Mouse (Mus musculus): ENCODE results near the gene Dapk3. TPM values are rescaled to one million over a fixed set of nuclear protein-coding genes. Genes with fewer than 3 reads are reported as not detected.
"Not testable (repeated sequence)": the region's sequence is repeated elsewhere in the genome, so short reads cannot be mapped to it uniquely, and the experiment has no call there.

The Dapk3 gene
- polyA plus RNA-seq, 1 experiment = not detected

GRCm38 (mm10) chr10:81162318-81162652 lies 20.5 kb upstream of the Dapk3 start:
- Histone ChIP-seq H3K27ac (ENCODE audit: insufficient read depth, low read depth, low read length) (no peak overlapping the region), H3K4me1 (ENCODE audit: control insufficient read depth, insufficient read depth, low read length) (peaks cover 32% of the 10 kb centered on the region; the same call in 1 of the 2 replicates), H3K4me3 (ENCODE audit: insufficient read depth, low read depth, low read length) (no peak overlapping the region)
- no peak for TF ChIP-seq CTCF (IDR thresholded peaks at IDR 0.05; ENCODE audit: insufficient read depth, low read depth, low read length)
- TF ChIP-seq POLR2A (IDR thresholded peaks at IDR 0.05; ENCODE audit: insufficient read depth, low read depth, low read length) = no peak
- WGBS = 80% methylated on average over 2 of the region's 2 CpGs

GRCm38 (mm10) chr10:81165118-81165517 lies 17.7 kb upstream of the Dapk3 start:
- H3K4me1 ChIP-seq (ENCODE audit: control insufficient read depth, insufficient read depth, low read length) = peaks cover 39% of the 10 kb centered on the region
- WGBS = 81% methylated on average over 8 of the region's 8 CpGs
- H3K27ac ChIP-seq (ENCODE audit: insufficient read depth, low read depth, low read length) = no peak overlapping the region
- H3K4me3 ChIP-seq (ENCODE audit: insufficient read depth, low read depth, low read length) = no peak overlapping the region
- TF ChIP-seq POLR2A (IDR thresholded peaks at IDR 0.05; ENCODE audit: insufficient read depth, low read depth, low read length) = no peak
- no peak for TF ChIP-seq CTCF (IDR thresholded peaks at IDR 0.05; ENCODE audit: insufficient read depth, low read depth, low read length)

DNA sequence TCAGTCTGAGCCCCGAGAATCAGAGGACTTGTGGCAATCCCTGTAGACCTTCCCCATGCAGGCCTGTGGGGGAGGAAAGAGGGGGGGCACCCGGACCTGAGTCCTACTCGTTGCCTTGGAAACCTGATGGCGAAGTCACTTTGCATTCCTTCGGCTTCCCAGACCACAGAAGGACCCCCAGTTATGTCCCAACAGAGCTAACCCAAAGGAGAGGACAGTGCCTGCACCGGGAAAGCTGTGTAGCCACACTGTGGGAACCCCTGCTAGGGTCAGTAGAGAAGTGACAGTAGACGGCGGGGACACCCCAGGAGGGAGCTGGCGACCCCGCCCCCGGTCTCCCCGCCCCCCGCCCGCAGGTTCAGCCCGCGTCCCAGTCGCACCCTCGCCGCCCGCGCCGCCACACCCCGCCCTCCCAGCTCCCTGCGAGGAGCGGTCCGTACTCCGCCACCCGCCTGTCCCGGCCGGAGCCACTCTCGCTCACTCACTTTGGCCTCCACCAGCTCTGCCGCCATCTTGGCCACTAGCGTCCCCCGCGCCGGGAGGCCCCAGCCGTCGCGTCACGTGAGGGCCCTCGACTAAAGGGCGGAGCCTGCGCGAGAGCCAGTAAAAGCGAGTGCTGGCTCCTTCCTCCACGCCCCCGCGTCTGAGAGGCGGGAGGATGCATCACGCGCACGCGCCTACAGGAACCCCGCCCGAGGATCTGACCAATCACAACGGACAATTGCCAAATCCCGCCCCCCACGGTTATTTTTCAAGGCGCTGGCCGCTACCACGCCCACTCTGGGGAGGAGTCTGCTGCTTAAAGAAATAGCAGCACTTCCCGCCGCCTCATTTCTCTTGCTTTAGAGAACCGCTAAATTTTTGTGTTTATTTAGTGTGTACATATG lies 15.4 kb upstream of the Dapk3 start, which contains the start of gene Pias4:
Pias4 (minus strand) TSS at position 724 of the 887 bp plus-strand sequence.
- Histone ChIP-seq H3K27ac (ENCODE audit: insufficient read depth, low read depth, low read length) (peak within 1 kb of the TSS; percentile 92), H3K4me1 (ENCODE audit: control insufficient read depth, insufficient read depth, low read length) (peaks cover 24% of the 10 kb centered on the region), H3K4me3 (ENCODE audit: insufficient read depth, low read depth, low read length) (peak within 1 kb of the TSS; percentile 71)
- TF ChIP-seq POLR2A (IDR thresholded peaks at IDR 0.05; ENCODE audit: insufficient read depth, low read depth, low read length) (peak; percentile 87; the same call in 1 of the 2 replicates), CTCF (IDR thresholded peaks at IDR 0.05; ENCODE audit: insufficient read depth, low read depth, low read length) (no peak)
- WGBS = under 1% methylated on average over 64 of the region's 64 CpGs

GRCm38 (mm10) chr10:81168087-81168431 lies 14.7 kb upstream of the Dapk3 start:
- 2% methylated on average over 5 of the region's 5 CpGs for WGBS
- H3K27ac ChIP-seq (ENCODE audit: insufficient read depth, low read depth, low read length) = peak overlapping the region; percentile 25; the same call in 1 of the 2 replicates
- H3K4me3 ChIP-seq (ENCODE audit: insufficient read depth, low read depth, low read length) = peak overlapping the region; percentile 29; the same call in 1 of the 2 replicates
- TF ChIP-seq POLR2A (IDR thresholded peaks at IDR 0.05; ENCODE audit: insufficient read depth, low read depth, low read length) (no peak), CTCF (IDR thresholded peaks at IDR 0.05; ENCODE audit: insufficient read depth, low read depth, low read length) (no peak)
- H3K4me1 ChIP-seq (ENCODE audit: control insufficient read depth, insufficient read depth, low read length) = peaks cover 24% of the 10 kb centered on the region

- peak overlapping the region; percentile 92 for H3K27ac ChIP-seq (ENCODE audit: insufficient read depth, low read depth, low read length)
- H3K4me1 ChIP-seq (ENCODE audit: control insufficient read depth, insufficient read depth, low read length) = peaks cover 24% of the 10 kb centered on the region
- H3K4me3 ChIP-seq (ENCODE audit: insufficient read depth, low read depth, low read length) = peak overlapping the region; percentile 71
- no peak for TF ChIP-seq POLR2A (IDR thresholded peaks at IDR 0.05; ENCODE audit: insufficient read depth, low read depth, low read length)
- TF ChIP-seq CTCF (IDR thresholded peaks at IDR 0.05; ENCODE audit: insufficient read depth, low read depth, low read length) = no peak
- under 1% methylated on average over 29 of the region's 29 CpGs for WGBS
Observed at GRCm38 (mm10) chr10:81168521-81169244, 14.1 kb upstream of the Dapk3 start.

GRCm38 (mm10) chr10:81169411-81169900 lies 13.3 kb upstream of the Dapk3 start:
- Histone ChIP-seq H3K4me1 (ENCODE audit: control insufficient read depth, insufficient read depth, low read length) (peaks cover 25% of the 10 kb centered on the region), H3K27ac (ENCODE audit: insufficient read depth, low read depth, low read length) (peak overlapping the region; percentile 36; the same call in 1 of the 2 replicates)
- not testable (repeated sequence) for H3K4me3 ChIP-seq (ENCODE audit: insufficient read depth, low read depth, low read length)
- WGBS = 13% methylated on average over 13 of the region's 14 CpGs

DNA sequence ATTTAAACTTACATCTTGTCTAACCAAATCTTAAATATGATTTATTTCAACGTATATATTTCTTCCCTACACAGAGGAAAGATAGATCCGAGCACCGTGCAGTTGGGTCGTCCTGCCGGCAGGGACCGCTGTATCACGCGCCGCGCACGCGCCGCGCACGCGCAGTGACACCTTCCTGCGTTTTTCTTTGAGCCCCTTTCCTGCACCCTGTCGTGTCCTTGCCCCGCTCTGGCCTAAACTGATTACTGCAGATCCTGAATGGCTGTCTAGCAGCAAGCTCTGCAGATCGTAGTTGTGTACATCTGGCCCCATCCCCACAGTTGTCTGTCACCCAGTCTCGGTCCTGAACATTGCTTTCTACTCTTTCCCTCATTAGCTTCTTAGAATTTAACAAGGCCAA lies 9.7 kb upstream of the Dapk3 start:
- TF ChIP-seq POLR2A (IDR thresholded peaks at IDR 0.05; ENCODE audit: insufficient read depth, low read depth, low read length) (peak; percentile 68; the same call in 1 of the 2 replicates), CTCF (IDR thresholded peaks at IDR 0.05; ENCODE audit: insufficient read depth, low read depth, low read length) (peak; percentile 71; the same call in 1 of the 2 replicates)
- peak overlapping the region; percentile 98 for H3K27ac ChIP-seq (ENCODE audit: insufficient read depth, low read depth, low read length)
- H3K4me3 ChIP-seq (ENCODE audit: insufficient read depth, low read depth, low read length) = peak overlapping the region; percentile 20
- H3K4me1 ChIP-seq (ENCODE audit: control insufficient read depth, insufficient read depth, low read length) = peaks cover 25% of the 10 kb centered on the region
- 2% methylated on average over 21 of the region's 21 CpGs for WGBS

- Histone ChIP-seq H3K4me3 (ENCODE audit: insufficient read depth, low read depth, low read length) (peak overlapping the region; percentile 49), H3K4me1 (ENCODE audit: control insufficient read depth, insufficient read depth, low read length) (peaks cover 29% of the 10 kb centered on the region), H3K27ac (ENCODE audit: insufficient read depth, low read depth, low read length) (peak overlapping the region; percentile 98)
- TF ChIP-seq CTCF (IDR thresholded peaks at IDR 0.05; ENCODE audit: insufficient read depth, low read depth, low read length) = peak; percentile 81
- TF ChIP-seq POLR2A (IDR thresholded peaks at IDR 0.05; ENCODE audit: insufficient read depth, low read depth, low read length) = peak; percentile 45; the same call in 1 of the 2 replicates
- 2% methylated on average over 29 of the region's 29 CpGs for WGBS
Observed at GRCm38 (mm10) chr10:81174617-81175344, 8.0 kb upstream of the Dapk3 start.

- not testable (repeated sequence) for H3K4me3 ChIP-seq (ENCODE audit: insufficient read depth, low read depth, low read length)
- H3K27ac ChIP-seq (ENCODE audit: insufficient read depth, low read depth, low read length) = peak overlapping the region; percentile 62
- H3K4me1 ChIP-seq (ENCODE audit: control insufficient read depth, insufficient read depth, low read length) = peaks cover 33% of the 10 kb centered on the region
- WGBS = 6% methylated on average over 4 of the region's 4 CpGs
Observed at GRCm38 (mm10) chr10:81175345-81175701, 7.5 kb upstream of the Dapk3 start.

Measured in olfactory bulb, adult 2 months (tissue).